Mouse (Mus musculus): ENCODE results near the gene Plg.

The Plg gene

GRCm38 (mm10) chr17:12385049-12385794 lies 6.8 kb downstream of the Plg start:
- CTCF ChIA-PET: no interaction called here

GRCm38 (mm10) chr17:12387781-12388180 lies 9.4 kb downstream of the Plg start:
- CTCF ChIA-PET: no interaction called here

GRCm38 (mm10) chr17:12388239-12388638 lies 9.8 kb downstream of the Plg start:
- CTCF ChIA-PET: no interaction called here

- CTCF ChIA-PET: no interaction called here
Measured at GRCm38 (mm10) chr17:12396163-12396677, 17.8 kb downstream of the Plg start.

- CTCF ChIA-PET: no interaction called here
Measured at GRCm38 (mm10) chr17:12403420-12403819, 25.0 kb downstream of the Plg start.

- CTCF ChIA-PET: no interaction called here
Measured at GRCm38 (mm10) chr17:12409346-12409944, 31.0 kb downstream of the Plg start.

- CTCF ChIA-PET: no interaction called here
Measured at GRCm38 (mm10) chr17:12412181-12412890, 33.9 kb downstream of the Plg start.

GRCm38 (mm10) chr17:12412891-12413237 lies 34.5 kb downstream of the Plg start:
- CTCF ChIA-PET: no interaction called here

- CTCF ChIA-PET: interaction anchor here (0.6 kb wide), 1 partner anchor 371 kb away, joined by 17 read pairs; no protein-coding TSS in a partner anchor
Measured at GRCm38 (mm10) chr17:12415031-12415735, 36.8 kb downstream of the Plg start.

GRCm38 (mm10) chr17:12415741-12416140 lies 37.3 kb downstream of the Plg start:
- CTCF ChIA-PET: interaction anchor here (0.6 kb wide), 1 partner anchor 371 kb away, joined by 17 read pairs; no protein-coding TSS in a partner anchor

GRCm38 (mm10) chr17:12416250-12416895 lies 38.0 kb downstream of the Plg start:
- CTCF ChIA-PET: no interaction called here

GRCm38 (mm10) chr17:12419491-12420079 lies 41.2 kb downstream of the Plg start:
- CTCF ChIA-PET: no interaction called here

- CTCF ChIA-PET: no interaction called here
Measured at GRCm38 (mm10) chr17:12420886-12421574, 42.6 kb downstream of the Plg start.

- CTCF ChIA-PET: no interaction called here
Measured at GRCm38 (mm10) chr17:12422143-12422542, 43.7 kb downstream of the Plg start.

- CTCF ChIA-PET: no interaction called here
Measured at GRCm38 (mm10) chr17:12427156-12427555, 48.7 kb downstream of the Plg start.

GRCm38 (mm10) chr17:12428369-12428768 lies 50.0 kb downstream of the Plg start:
- CTCF ChIA-PET: no interaction called here

GRCm38 (mm10) chr17:12431707-12432106 lies 53.3 kb downstream of the Plg start:
- CTCF ChIA-PET: no interaction called here

- CTCF ChIA-PET: no interaction called here
Measured at GRCm38 (mm10) chr17:12437771-12438170, 59.4 kb downstream of the Plg start.

GRCm38 (mm10) chr17:12444561-12444960 lies 66.2 kb downstream of the Plg start:
- CTCF ChIA-PET: no interaction called here

- CTCF ChIA-PET: no interaction called here
Measured at GRCm38 (mm10) chr17:12451234-12451633, 72.8 kb downstream of the Plg start.
